Mouse (Mus musculus) kidney, adult 8-10 months (tissue): Measurements from ENCODE around the gene Olfr1361.
A peak's percentile ranks its signal among the peaks of the same experiment; 100 is the strongest.

Experiments used
- DNase-seq, 2 experiments: peaks; one replicate each; pipeline ENCODE4 v3.0.0; 2022

Gene Olfr1361

DNA sequence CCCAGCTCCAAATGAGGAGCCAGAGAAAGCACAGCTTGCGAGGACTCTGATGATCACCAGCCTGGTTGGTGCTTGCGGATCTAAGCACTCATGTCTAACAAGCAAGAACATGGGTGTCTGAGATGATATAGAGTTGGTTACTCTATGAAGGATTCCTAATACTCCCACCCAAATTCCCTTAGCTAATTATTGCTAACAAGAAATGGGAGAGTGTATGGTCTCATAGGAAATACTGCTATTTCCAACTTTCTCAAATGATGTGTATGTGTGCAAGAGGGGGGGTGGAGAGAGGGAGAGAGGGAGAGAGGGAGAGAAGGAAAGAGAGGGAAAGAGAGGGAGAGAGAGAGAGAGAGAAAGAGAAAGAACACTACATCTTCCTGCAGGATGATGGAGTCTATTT lies at the start of gene Olfr1361:
TSS of gene Olfr1361 (minus strand) at position 101 of the 400 bp plus-strand sequence.
- no peak for DNase-seq

DNA sequence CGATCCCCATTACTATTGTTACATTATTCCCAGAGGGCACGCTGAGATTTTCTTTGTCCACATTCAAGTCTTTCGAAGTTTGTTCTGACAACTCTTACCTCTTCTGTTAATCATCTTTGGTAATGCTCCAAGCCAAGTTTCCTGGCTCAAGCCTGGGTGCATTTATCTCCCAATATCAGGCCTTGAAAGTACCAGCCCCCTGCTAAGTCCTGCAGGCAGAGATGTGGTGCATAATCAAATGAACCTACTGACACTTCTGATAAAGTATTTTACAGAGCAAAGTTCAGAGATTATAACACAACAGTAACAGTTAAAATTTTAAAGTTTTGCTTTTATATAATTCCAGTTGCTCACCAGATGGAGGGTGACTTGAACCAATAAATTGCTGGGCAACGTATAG lies 48.5 kb upstream of the Olfr1361 start:
- DNase-seq = no peak

GRCm38 (mm10) chr13:21710821-21711525 lies 47.8 kb upstream of the Olfr1361 start:
- DNase-seq = peak; percentile 60 to 80

DNA sequence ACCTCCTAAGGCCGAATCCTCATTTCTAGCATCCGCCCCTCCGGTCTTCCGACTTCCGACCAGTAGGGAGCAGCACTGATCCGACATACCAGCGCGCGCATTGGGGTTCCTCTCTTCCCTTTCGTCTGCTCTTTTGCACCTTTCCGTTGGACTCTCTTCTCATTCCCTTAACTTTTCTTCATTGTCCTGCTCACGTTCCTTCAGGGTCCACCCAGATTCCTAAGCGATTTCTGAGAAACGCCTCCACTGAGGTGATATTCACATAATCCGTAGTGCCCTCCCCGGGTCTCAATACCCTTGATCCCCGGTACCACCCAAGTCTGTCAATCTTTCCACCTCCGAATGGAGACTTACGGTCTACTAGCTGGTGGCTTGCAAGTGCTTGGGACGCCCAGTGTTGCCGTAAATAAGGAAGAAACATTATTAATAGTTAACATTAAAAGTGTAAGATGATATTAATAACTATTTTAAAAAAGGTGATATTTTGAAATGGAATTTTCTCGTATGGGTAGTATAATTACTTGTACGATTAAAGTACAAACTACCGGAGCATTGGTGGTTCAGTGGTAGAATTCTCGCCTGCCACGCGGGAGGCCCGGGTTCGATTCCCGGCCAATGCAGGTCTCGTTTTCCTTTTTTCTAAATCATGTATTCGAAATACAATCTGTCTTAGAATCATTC lies 47.0 kb upstream of the Olfr1361 start:
- peak; percentile 73 to 87 for DNase-seq

GRCm38 (mm10) chr13:21706669-21707068 lies 43.5 kb upstream of the Olfr1361 start:
- no peak for DNase-seq

- no peak for DNase-seq
These were observed 34.6 kb upstream of the Olfr1361 start, which contains the start of gene Olfr1359 for GRCm38 (mm10) chr13:21697811-21698210. TSS of gene Olfr1359 (plus strand) at chr13:21698111.

- DNase-seq = no peak
These were observed 14.1 kb upstream of the Olfr1361 start, which contains the start of gene Olfr1360 for GRCm38 (mm10) chr13:21677305-21677704. TSS of gene Olfr1360 (minus strand) at chr13:21677405.

GRCm38 (mm10) chr13:21642418-21642817 lies 20.8 kb downstream of the Olfr1361 start, which contains the start of gene Olfr11:
TSS of gene Olfr11 (minus strand) at chr13:21642518.
- no peak for DNase-seq

- DNase-seq = no peak
These were observed 49.3 kb downstream of the Olfr1361 start, which contains the start of gene Olfr1362 for GRCm38 (mm10) chr13:21613922-21614321. TSS of gene Olfr1362 (minus strand) at chr13:21614022.
